Mouse (Mus musculus) MEL (cell line): ENCODE results near the gene Znhit1.

Experiments used
- BHLHE40 ChIP-seq: IDR thresholded peaks from 2 replicates; pipeline ENCODE4 v1.6.1; 2012; ENCODE audit warnings: low read depth, mild to moderate bottlenecking, inconsistent platforms, low read length, improper control_type of control experiment, borderline replicate concordance
- CTCF ChIP-seq, 3 experiments: IDR thresholded peaks in 2 of 3; conservative IDR thresholded peaks in 1 of 3; 2 replicates each; pipeline ENCODE4 v1.5.1; 2011 to 2012; ENCODE audit warnings: low read length in 3 of 3, low read depth in 2 of 3, mild to moderate bottlenecking in 2 of 3, improper control_type of control experiment in 1 of 3, inconsistent platforms in 1 of 3, mixed read lengths in 1 of 3, moderate library complexity in 1 of 3; ENCODE audit not compliant: control insufficient read depth in 1 of 3, insufficient read depth in 1 of 3, poor library complexity in 1 of 3, severe bottlenecking in 1 of 3
- MAX ChIP-seq: IDR thresholded peaks from 2 replicates; pipeline ENCODE4 v1.6.1; 2011; ENCODE audit warnings: low read length, improper control_type of control experiment
- POLR2A ChIP-seq, 2 experiments: IDR thresholded peaks; 2 replicates each; pipeline ENCODE4 v1.6.1; 2011 to 2012; ENCODE audit warnings: low read length in 2 of 2, mild to moderate bottlenecking in 2 of 2, control low read depth in 1 of 2, improper control_type of control experiment in 1 of 2, low read depth in 1 of 2, moderate library complexity in 1 of 2; ENCODE audit not compliant: control insufficient read depth in 1 of 2, insufficient read depth in 1 of 2, poor library complexity in 1 of 2
- SMC3 ChIP-seq: IDR thresholded peaks from 2 replicates; pipeline ENCODE4 v1.6.1; 2011; ENCODE audit warnings: low read depth, low read length, improper control_type of control experiment
- TBP ChIP-seq: IDR thresholded peaks from 2 replicates; pipeline ENCODE4 v1.8.0; 2011; ENCODE audit warnings: low read depth, low read length, improper control_type of control experiment
- ZC3H11A ChIP-seq: IDR thresholded peaks from 2 replicates; pipeline ENCODE4 v1.6.1; 2012; ENCODE audit warnings: low read depth, mild to moderate bottlenecking, inconsistent platforms, low read length, improper control_type of control experiment
- ZKSCAN1 ChIP-seq: IDR thresholded peaks from 2 replicates; pipeline ENCODE4 v1.6.1; 2012; ENCODE audit warnings: low read depth, mild to moderate bottlenecking, inconsistent platforms, low read length, improper control_type of control experiment, moderate library complexity

GRCm38 (mm10) chr5:136962966-136963540, 24.8 kb downstream of the Znhit1 start:
- TF ChIP-seq SMC3 (no peak), POLR2A (IDR thresholded peaks at IDR 0.05; ENCODE audit: control insufficient read depth in 1 of 2, insufficient read depth in 1 of 2, low read depth in 1 of 2, low read length in 2 of 2, poor library complexity in 1 of 2) (no peak), TBP (no peak), ZC3H11A (no peak), CTCF (IDR thresholded peaks at IDR 0.05 in 2 of 3, conservative IDR thresholded peaks at IDR 0.05 in 1 of 3; ENCODE audit: control insufficient read depth in 1 of 3, insufficient read depth in 1 of 3, low read depth in 2 of 3, low read length in 3 of 3, poor library complexity in 1 of 3, severe bottlenecking in 1 of 3) (no peak), MAX (no peak), BHLHE40 (no peak), ZKSCAN1 (no peak)
